Mouse (Mus musculus) embryonic stem cell, embryonic (primary cell): ENCODE data around the gene Ppp2ca.
"Not testable (repeated sequence)": the region's sequence is repeated elsewhere in the genome, so short reads cannot be mapped to it uniquely, and the experiment has no call there.

Experiments used
- CTCF ChIA-PET, 4 experiments: fragments of 300-600 bp in 2 of 4; fragments of 350-600 bp in 2 of 4; sonication (Branson Sonifier 250); formaldehyde crosslinking; loops; one replicate each; lab custom pipeline; 2022; ENCODE audit warnings: inconsistent platforms in 2 of 4; lab: Charles Lee
- POLR2A ChIA-PET, 4 experiments: fragments of 300-600 bp in 2 of 4; fragments of 350-600 bp in 2 of 4; sonication (Branson Sonifier 250); formaldehyde crosslinking; loops; one replicate each; lab custom pipeline; 2022; ENCODE audit warnings: antibody characterized with exemption in 4 of 4, inconsistent platforms in 1 of 4; lab: Charles Lee

Ppp2ca gene

DNA sequence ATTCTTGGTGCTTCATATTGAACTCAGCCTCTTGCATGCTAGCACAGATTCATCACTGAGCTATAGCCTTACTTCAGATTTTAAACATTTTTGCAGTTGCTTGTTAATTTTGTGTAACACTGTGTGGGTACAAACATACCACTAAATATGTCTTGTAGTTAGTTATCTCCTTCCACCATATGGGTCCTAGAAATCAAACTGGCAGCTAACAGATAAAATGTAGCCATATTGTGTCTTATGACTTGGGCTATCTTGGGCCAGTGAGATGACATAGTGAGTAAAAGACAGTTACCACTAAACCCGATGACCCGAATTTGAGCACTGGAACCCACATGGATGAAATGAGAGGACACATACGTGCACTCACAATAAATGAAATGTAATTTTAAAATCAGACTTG, 17.0 kb downstream of the Ppp2ca start:
- ChIA-PET POLR2A (interaction anchor here in 2 of 4 experiments (1.6 to 10.4 kb wide), 4 partner anchors 12 to 485 kb away, joined by 3 to 98 read pairs (median 16); partner anchors contain the start of gene Ppp2ca (in 1 of the 2)), CTCF (interaction anchor here in 1 of 4 experiments (1.1 kb wide), 1 partner anchor 14 kb away, joined by 3 read pairs; no protein-coding TSS in a partner anchor)

- ChIA-PET POLR2A (interaction anchor here in 1 of 4 experiments (1.2 to 10.4 kb wide), 6 partner anchors 11 to 296 kb away, joined by 3 to 98 read pairs (median 8); partner anchors contain the start of gene Ppp2ca), CTCF (interaction anchor here in 1 of 4 experiments (0.6 to 1.1 kb wide), 2 partner anchors 14 to 529 kb away, joined by 3 to 4 read pairs; no protein-coding TSS in a partner anchor)
Measured at GRCm38 (mm10) chr11:52116117-52116516, 17.6 kb downstream of the Ppp2ca start.

DNA sequence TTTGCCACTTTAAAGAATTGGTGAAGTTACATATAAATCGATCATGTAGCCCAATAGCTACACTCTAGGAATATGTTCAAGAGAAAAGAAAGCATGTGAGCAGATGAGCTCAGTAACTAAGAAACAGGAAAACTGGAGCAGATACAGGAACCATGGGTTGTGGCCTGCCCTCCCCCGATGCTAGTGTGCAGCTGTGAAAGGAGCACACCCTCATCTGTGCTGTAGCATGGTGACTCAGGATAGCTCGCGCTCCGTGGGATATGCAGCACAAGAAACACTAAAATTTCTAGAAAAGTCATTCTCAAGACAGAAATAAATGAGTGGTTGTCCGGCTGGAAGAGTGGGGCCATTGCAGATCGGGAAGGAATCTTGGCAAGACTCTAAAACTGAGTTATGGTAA, 18.7 kb downstream of the Ppp2ca start:
- CTCF ChIA-PET = interaction anchor here in 3 of 4 experiments (0.5 to 0.6 kb wide), 3 partner anchors 41 to 113 kb away, joined by 3 to 5 read pairs (median 5); no protein-coding TSS in a partner anchor
- POLR2A ChIA-PET = interaction anchor here in 2 of 4 experiments (0.5 to 10.4 kb wide), 19 partner anchors 9 to 1143 kb away, joined by 3 to 98 read pairs (median 4); partner anchors contain the start of gene Ppp2ca (in 2 of the 2)

DNA sequence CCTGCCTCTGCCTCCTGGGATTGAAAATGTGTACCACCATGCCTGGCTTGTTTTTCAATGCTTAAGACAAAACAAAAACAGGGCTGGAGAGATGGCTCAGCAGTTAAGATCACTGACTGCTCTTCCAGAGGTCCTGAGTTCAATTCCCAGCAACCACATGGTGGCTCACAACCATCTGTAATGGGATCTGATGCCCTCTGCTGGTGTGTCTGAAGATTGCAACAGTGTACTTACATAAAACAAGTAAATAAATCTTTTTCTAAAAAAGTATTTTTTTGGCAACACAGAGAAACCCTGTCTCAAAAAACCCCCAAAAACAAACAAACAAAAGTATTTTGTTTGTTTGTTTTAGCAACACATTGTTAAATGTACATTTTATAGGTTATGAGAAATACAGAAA, 21.9 kb downstream of the Ppp2ca start:
- POLR2A ChIA-PET = interaction anchor here in 1 of 4 experiments (1.3 to 10.4 kb wide), 2 partner anchors 7 to 22 kb away, joined by 4 to 98 read pairs; partner anchors contain the start of gene Ppp2ca
- CTCF ChIA-PET = not testable (repeated sequence)

DNA sequence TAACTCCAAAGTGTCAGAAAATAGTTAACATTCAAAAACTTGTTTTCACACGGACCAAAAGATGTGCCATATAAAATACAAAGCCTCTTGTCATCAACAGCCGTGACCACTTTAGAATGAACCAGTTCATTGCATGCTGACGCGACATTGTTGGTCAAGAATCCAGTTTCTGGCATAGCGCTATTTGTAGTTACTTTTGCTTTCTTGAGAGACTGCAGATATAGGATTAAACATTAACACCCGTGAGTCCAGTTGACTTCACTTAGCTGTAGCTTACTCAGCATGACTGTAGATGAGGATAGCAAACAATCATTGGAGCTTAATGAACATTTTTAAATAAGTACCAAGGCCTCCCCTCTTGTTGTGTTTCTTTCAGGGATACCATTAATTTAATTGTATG, 23.6 kb downstream of the Ppp2ca start:
- ChIA-PET POLR2A (interaction anchor here in 2 of 4 experiments (0.5 to 1.7 kb wide), 2 partner anchors 9 to 1260 kb away, joined by 4 read pairs; no protein-coding TSS in a partner anchor), CTCF (interaction anchor here in 1 of 4 experiments (1.0 to 1.3 kb wide), 2 partner anchors 7 to 302 kb away, joined by 3 read pairs; no protein-coding TSS in a partner anchor)

DNA sequence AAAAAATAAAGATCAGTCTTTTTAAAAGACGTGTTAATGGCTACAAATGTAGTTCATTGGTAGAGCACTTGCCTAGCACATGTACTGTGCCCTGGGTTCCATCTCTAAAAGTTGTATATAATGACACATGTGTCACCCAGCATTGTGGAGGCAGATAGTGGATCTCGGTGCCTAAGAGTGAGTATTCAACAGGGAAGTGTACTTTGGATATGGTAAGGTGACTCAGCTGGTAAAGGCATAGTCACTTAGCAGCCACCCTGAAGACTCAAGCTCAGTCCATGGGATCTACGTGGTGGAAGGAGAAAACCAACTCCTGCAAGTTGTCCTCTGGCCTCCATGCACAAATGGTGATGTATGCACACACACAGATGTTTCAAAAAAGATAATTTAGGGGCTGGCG, 26.0 kb downstream of the Ppp2ca start:
- CTCF ChIA-PET = interaction anchor here in 1 of 4 experiments (0.6 kb wide), 1 partner anchor 1093 kb away, joined by 3 read pairs; no protein-coding TSS in a partner anchor
- POLR2A ChIA-PET = interaction anchor here in 1 of 4 experiments (0.7 to 9.1 kb wide), 4 partner anchors 9 to 96 kb away, joined by 3 to 98 read pairs (median 6); no protein-coding TSS in a partner anchor

- POLR2A ChIA-PET = interaction anchor here in 2 of 4 experiments (0.6 to 9.1 kb wide), 6 partner anchors 12 to 1737 kb away, joined by 3 to 98 read pairs (median 3); no protein-coding TSS in a partner anchor
- CTCF ChIA-PET = interaction anchor here in 1 of 4 experiments (0.7 to 3.9 kb wide), 4 partner anchors 93 to 309 kb away, joined by 3 to 31 read pairs (median 4); no protein-coding TSS in a partner anchor
Measured at GRCm38 (mm10) chr11:52127169-52127568, 28.7 kb downstream of the Ppp2ca start.

- ChIA-PET POLR2A (interaction anchor here in 2 of 4 experiments (0.6 to 9.1 kb wide), 7 partner anchors 9 to 215 kb away, joined by 3 to 98 read pairs (median 4); no protein-coding TSS in a partner anchor), CTCF (interaction anchor here in 2 of 4 experiments (1.5 to 3.9 kb wide), 2 partner anchors 16 to 93 kb away, joined by 6 to 31 read pairs; no protein-coding TSS in a partner anchor)
Measured at GRCm38 (mm10) chr11:52127760-52128159, 29.3 kb downstream of the Ppp2ca start.

DNA sequence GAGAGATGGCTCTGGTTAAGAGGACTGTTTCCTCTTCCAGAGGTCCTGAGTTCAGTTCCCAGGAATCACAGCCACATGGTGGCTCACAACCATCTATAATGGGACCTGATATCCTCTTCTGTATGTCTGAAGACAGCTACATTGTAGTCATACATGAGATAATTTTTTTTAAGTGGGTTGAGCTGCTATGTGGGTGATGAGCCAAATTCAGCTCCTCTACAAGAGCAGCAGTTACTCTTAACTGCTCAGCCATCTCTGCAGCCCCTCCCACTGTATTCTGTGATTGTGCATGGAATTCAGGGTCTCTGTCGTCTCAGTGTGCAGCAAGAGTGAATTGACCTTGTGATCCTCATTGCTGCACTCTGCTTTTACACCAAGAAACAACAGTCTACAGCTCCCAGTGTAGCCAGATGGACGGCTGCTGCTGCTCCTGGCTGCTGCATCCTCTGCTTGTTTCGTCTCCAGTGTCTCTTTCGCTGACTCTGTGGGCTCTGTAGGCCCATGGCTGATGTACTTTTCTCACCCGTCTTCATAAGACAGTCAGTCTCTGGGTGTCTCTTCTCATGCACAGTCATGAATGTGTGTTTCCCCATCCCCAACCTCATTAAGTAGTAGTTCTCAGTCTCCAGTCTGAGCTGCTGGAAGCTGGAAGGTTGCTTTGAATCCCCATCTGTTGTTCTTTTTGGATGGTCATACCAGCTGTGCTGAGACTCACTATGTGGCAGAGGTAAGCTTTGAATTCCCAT, 30.0 kb downstream of the Ppp2ca start:
- CTCF ChIA-PET = interaction anchor here (0.6 to 3.9 kb wide), 14 partner anchors 15 to 562 kb away, joined by 3 to 31 read pairs (median 6); no protein-coding TSS in a partner anchor
- POLR2A ChIA-PET = interaction anchor here in 3 of 4 experiments (0.6 to 9.1 kb wide), 22 partner anchors 7 to 308 kb away, joined by 3 to 98 read pairs (median 4); partner anchors contain the start of gene Ppp2ca (in 1 of the 3)

- ChIA-PET CTCF (interaction anchor here (0.5 to 3.9 kb wide), 34 partner anchors 8 to 1136 kb away, joined by 3 to 31 read pairs (median 4); partner anchors contain the start of gene Ppp2ca (in 1 of the 4)), POLR2A (interaction anchor here in 3 of 4 experiments (0.6 to 9.1 kb wide), 27 partner anchors 8 to 1722 kb away, joined by 3 to 98 read pairs (median 4); partner anchors contain the start of gene Ppp2ca (in 1 of the 3))
Measured at GRCm38 (mm10) chr11:52129171-52129570, 30.7 kb downstream of the Ppp2ca start.

- CTCF ChIA-PET = interaction anchor here (0.5 to 3.9 kb wide), 39 partner anchors 8 to 1135 kb away, joined by 3 to 31 read pairs (median 4); partner anchors contain the start of gene Ppp2ca (in 1 of the 4)
- POLR2A ChIA-PET = interaction anchor here in 3 of 4 experiments (0.6 to 9.1 kb wide), 31 partner anchors 9 to 1722 kb away, joined by 3 to 98 read pairs (median 4); partner anchors contain the start of gene Ppp2ca (in 1 of the 3)
Measured at GRCm38 (mm10) chr11:52129621-52130450, 31.4 kb downstream of the Ppp2ca start.

DNA sequence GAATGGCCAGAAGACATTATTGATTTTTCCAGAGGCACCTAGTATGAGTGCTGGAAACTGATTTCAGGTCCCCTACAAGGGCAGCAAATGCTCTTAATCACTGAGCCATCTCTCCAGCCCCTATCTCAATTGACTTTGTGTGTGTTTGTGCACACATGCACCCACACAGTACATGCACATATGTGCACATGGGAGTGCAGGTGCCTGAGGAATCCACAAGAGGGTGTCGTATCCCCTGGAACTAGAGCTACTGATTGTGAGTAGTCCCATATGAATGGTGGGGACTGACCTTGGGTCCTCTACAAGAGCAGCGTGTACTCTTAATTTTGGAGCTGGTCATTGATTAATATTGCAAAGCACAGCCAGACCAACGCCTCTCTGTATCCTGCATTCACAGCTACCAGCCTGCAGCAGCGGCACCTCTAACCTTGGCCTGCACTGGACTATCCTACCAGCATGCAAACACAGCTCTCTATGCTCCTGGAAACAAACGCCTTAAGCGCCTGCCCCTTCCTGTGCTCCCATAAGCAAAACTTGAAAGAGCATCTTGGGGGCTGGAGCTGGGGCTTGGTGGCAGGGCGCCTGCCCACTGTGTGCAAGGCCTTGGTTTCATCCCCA, 32.1 kb downstream of the Ppp2ca start:
- POLR2A ChIA-PET = interaction anchor here in 3 of 4 experiments (0.5 to 9.1 kb wide), 16 partner anchors 9 to 278 kb away, joined by 3 to 98 read pairs (median 4); no protein-coding TSS in a partner anchor
- CTCF ChIA-PET = interaction anchor here (0.6 to 3.9 kb wide), 17 partner anchors 11 to 322 kb away, joined by 3 to 31 read pairs (median 5); partner anchors contain the start of gene Ppp2ca (in 1 of the 4)

DNA sequence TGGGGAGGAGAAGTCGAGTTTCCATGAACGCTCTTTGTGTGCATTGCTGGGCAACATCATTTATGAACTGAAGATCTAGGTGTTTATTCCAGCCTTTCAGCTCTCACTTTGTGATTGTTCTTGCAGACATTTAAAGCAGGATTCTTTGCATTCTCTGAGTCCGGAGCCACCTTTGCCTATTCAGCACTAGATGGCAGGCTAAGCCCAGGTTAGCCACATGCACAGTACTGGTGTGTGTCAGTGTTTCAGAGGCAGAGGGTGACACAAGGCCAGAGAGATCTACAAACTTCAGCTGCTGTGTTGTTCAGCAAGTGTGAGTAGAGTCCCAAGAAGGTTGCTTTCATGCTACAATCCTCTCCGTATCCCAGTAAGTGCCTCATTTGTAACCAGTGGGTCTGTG, 45.2 kb downstream of the Ppp2ca start:
- ChIA-PET CTCF (interaction anchor here (0.6 to 1.8 kb wide), 16 partner anchors 15 to 324 kb away, joined by 3 to 15 read pairs (median 4); no protein-coding TSS in a partner anchor), POLR2A (interaction anchor here in 3 of 4 experiments (0.6 to 0.7 kb wide), 3 partner anchors 77 to 200 kb away, joined by 3 to 4 read pairs (median 4); no protein-coding TSS in a partner anchor)

DNA sequence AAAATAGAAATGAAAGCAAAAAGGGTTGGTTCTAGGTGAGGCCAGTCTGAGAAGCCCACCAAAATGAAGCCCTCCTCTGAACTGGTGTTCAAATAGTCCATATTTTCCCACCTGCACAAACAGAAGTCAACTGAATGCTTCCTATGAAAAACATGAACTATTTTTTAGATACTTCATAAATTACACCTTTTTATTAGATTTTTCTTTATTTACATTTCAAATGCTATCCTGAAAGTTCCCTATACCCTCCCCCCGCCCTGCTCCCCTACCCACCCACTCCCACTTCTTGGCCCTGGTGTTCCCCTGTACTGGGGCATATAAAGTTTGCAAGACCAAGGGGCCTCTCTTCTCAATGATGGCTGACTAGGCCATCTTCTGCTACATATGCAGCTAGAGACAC, 46.9 kb downstream of the Ppp2ca start, which contains the start of gene Olfr1373:
Gene Olfr1373, minus strand, starts transcription at position 101 of the 400 bp plus-strand sequence.
- POLR2A ChIA-PET = interaction anchor here in 1 of 4 experiments (0.6 kb wide), 1 partner anchor 1741 kb away, joined by 4 read pairs; no protein-coding TSS in a partner anchor
- CTCF ChIA-PET = not testable (repeated sequence)

GRCm38 (mm10) chr11:52163926-52164325, 65.4 kb downstream of the Ppp2ca start:
- ChIA-PET POLR2A (interaction anchor here in 2 of 4 experiments (0.6 to 1.1 kb wide), 2 partner anchors 58 to 176 kb away, joined by 3 read pairs; no protein-coding TSS in a partner anchor), CTCF (no interaction called here)

- CTCF ChIA-PET = no interaction called here
Measured at GRCm38 (mm10) chr11:52167126-52167525, 68.6 kb downstream of the Ppp2ca start.

More at GRCm38 (mm10) chr11:52167126-52167525, 68.6 kb downstream of the Ppp2ca start:
- POLR2A ChIA-PET = interaction anchor here in 1 of 4 experiments (1.1 kb wide), 1 partner anchor 194 kb away, joined by 3 read pairs; the partner anchor contains the start of gene Vdac1
